Mouse (Mus musculus) ES-E14 (cell line): ENCODE data around the gene Ptprk. TPM values are rescaled to one million over a fixed set of nuclear protein-coding genes. Genes with fewer than 3 reads are reported as not detected.

ENCODE experiments used
- DNase-seq: peaks from one replicate; pipeline ENCODE4 v3.0.0-alpha.2; 2013; ENCODE audit warnings: low read depth, low spot score
- H3K27ac ChIP-seq: 2 replicates; pipeline ENCODE4 v1.5.1; 2012; ENCODE audit warnings: low read depth, mild to moderate bottlenecking, low read length, moderate library complexity, mixed read lengths; ENCODE audit not compliant: poor library complexity, insufficient read depth, severe bottlenecking
- H3K36me3 ChIP-seq: 2 replicates; pipeline ENCODE4 v1.6.1; 2012; ENCODE audit warnings: mild to moderate bottlenecking, low read length, moderate library complexity, mixed read lengths; ENCODE audit not compliant: control insufficient read depth, poor library complexity, insufficient read depth, severe bottlenecking
- H3K4me1 ChIP-seq, 2 experiments: fragments of 150-350 bp in 1 of 2; sonication (generic) in 1 of 2; 2 replicates each; pipeline ENCODE4 v1.6.1; 2012; ENCODE audit warnings: low read length in 2 of 2, mild to moderate bottlenecking in 1 of 2, mixed read lengths in 1 of 2; ENCODE audit not compliant: control insufficient read depth in 2 of 2, insufficient read depth in 2 of 2, poor library complexity in 1 of 2
- H3K4me3 ChIP-seq, 2 experiments: fragments of 150-350 bp in 1 of 2; sonication (generic) in 1 of 2; 2 replicates each; pipeline ENCODE4 v1.5.1; 2012; ENCODE audit warnings: low read length in 2 of 2, low read depth in 1 of 2, mild to moderate bottlenecking in 1 of 2, mixed read lengths in 1 of 2; ENCODE audit not compliant: insufficient read depth in 1 of 2, poor library complexity in 1 of 2, severe bottlenecking in 1 of 2
- H3K9ac ChIP-seq: 2 replicates; pipeline ENCODE4 v1.6.1; 2012; ENCODE audit warnings: low read depth, mild to moderate bottlenecking, low read length, mixed read lengths; ENCODE audit not compliant: poor library complexity, insufficient read depth, severe bottlenecking
- H3K9me3 ChIP-seq: fragments of 150-350 bp; sonication (generic); 2 replicates; pipeline ENCODE4 v1.6.1; 2012; ENCODE audit warnings: low read depth, mild to moderate bottlenecking, low read length; ENCODE audit not compliant: control insufficient read depth, insufficient read depth
- CHD2 ChIP-seq: IDR thresholded peaks from 2 replicates; pipeline ENCODE4 v1.6.1; 2014; ENCODE audit warnings: mild to moderate bottlenecking, low read depth, low read length, inconsistent platforms
- HCFC1 ChIP-seq: IDR thresholded peaks from 2 replicates; pipeline ENCODE4 v1.6.1; 2012; ENCODE audit warnings: low read length, inconsistent platforms, borderline replicate concordance; ENCODE audit not compliant: insufficient read depth
- MAFK ChIP-seq: IDR thresholded peaks from 2 replicates; pipeline ENCODE4 v1.6.1; 2014; ENCODE audit warnings: mild to moderate bottlenecking, low read depth, low read length, inconsistent platforms; ENCODE audit not compliant: insufficient read depth
- ZC3H11A ChIP-seq: IDR thresholded peaks from 2 replicates; pipeline ENCODE4 v1.6.1; 2012; ENCODE audit warnings: low read depth, mild to moderate bottlenecking, inconsistent platforms, low read length, borderline replicate concordance
- ZNF384 ChIP-seq: IDR thresholded peaks from 2 replicates; pipeline ENCODE4 v1.6.1; 2012; ENCODE audit warnings: low read depth, low read length, inconsistent platforms
- in situ Hi-C, 2 experiments: fragments of 600-800 bp; cut with MboI; formaldehyde crosslinking; loops; one replicate each; pipeline ENCODE4 v1.15.1; 2025; ENCODE audit warnings: low sequenced_read_pairs in 2 of 2, inconsistent platforms in 1 of 2; ENCODE audit not compliant: unreplicated experiment in 2 of 2
- total RNA-seq: library from RNA; depleted of rRNA; stranded (reverse); fragments of 300-350 nt; gene quantifications from 2 replicates; pipeline ENCODE4 v1.2.3, GENCODE M21; 2012

Ptprk gene
- total RNA-seq, 1 experiment: 67.0 TPM

DNA sequence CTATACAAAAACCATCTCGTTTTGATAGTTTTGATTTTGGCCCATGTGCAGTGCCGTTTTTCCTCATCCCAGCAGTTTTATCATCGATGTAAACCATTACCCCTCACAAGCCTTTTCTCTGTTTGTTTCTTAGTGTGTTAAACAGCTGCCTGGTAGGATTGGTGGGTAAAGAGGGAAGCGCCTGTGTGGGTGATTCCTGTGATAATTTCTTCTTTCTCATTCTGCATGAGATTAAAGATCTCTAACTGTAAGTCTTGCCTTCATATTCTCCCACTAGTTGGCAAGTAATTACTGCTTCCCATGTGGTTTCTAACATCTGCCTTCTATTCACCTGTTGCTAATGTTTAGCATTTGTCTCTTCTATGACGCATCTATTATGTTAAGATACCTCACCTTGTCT is 116.8 kb downstream of the Ptprk start:
- H3K4me3 ChIP-seq: no peak overlapping the region
- H3K9ac ChIP-seq: no peak overlapping the region
- no peak overlapping the region for H3K27ac ChIP-seq
- H3K9me3 ChIP-seq: no peaks in the 10 kb centered on the region
- TF ChIP-seq HCFC1 (no peak), CHD2 (no peak)
- H3K4me1 ChIP-seq: 0 out of 4 replicates have a peak, but pooled peaks cover 0 to 4% of the 10 kb centered on the region in 2 experiments
- in situ Hi-C loops: no loop called here
- no peak for DNase-seq
- no peaks in the 10 kb centered on the region for H3K36me3 ChIP-seq

- in situ Hi-C loops: no loop called here
- no peak overlapping the region for H3K27ac ChIP-seq
- H3K4me1 ChIP-seq: 0 out of 4 replicates have a peak, but pooled peaks cover 0 to 2% of the 10 kb centered on the region in 2 experiments
- no peak overlapping the region for H3K4me3 ChIP-seq
- no peak for TF ChIP-seq MAFK
- TF ChIP-seq CHD2: no peak
- no peak for TF ChIP-seq ZNF384
- no peak for TF ChIP-seq ZC3H11A
- TF ChIP-seq HCFC1: no peak
- no peak overlapping the region for H3K9ac ChIP-seq
- no peaks in the 10 kb centered on the region for H3K36me3 ChIP-seq
- no peak for DNase-seq
- no peaks in the 10 kb centered on the region for H3K9me3 ChIP-seq
Observed at GRCm38 (mm10) chr10:28193630-28194029, 119.0 kb downstream of the Ptprk start.

DNA sequence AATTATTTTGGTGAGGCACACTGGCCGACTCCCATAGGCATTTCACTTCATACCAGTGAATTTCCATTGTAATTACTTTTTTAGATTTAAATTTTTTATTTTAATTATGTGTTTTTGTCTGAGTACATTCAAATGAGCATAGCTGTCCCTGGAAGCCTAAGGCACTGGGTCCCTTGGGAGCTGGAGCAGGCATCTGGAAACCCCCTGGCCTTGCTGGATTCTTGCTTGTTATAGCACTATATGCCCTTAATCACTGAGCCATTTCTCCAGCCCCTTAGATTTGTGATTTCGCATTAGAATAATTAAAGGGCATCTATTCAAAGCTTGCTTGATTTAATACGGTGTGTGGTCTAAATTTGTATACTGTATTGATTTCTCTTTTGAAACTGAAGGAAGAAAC is 126.0 kb downstream of the Ptprk start:
- H3K9me3 ChIP-seq: no peaks in the 10 kb centered on the region
- H3K4me1 ChIP-seq: no peaks in the 10 kb centered on the region
- DNase-seq: no peak
- TF ChIP-seq ZC3H11A (no peak), CHD2 (no peak), HCFC1 (no peak), MAFK (no peak), ZNF384 (no peak)
- H3K4me3 ChIP-seq: no peak overlapping the region
- in situ Hi-C loops: no loop called here
- H3K36me3 ChIP-seq: no peaks in the 10 kb centered on the region
- no peak overlapping the region for H3K27ac ChIP-seq
- H3K9ac ChIP-seq: no peak overlapping the region

DNA sequence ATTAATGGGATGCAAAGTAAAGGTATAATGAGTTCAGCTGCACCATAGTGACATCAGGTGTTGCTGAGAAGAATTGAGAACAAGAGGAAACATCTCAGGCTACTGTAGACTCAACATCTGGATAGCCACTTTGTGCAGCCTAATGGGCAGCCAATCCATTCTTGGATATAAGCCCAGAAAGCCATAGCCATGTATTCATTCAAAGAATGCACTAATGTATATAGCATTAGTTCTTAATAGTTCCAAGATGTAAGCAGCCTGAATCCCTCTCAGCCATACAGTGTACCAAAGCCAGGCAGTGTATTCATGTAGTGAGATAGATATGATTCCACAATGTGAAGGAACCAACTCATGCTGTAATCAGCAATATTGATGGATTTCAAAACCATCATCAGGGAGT is 134.8 kb downstream of the Ptprk start:
- Histone ChIP-seq H3K27ac (no peak overlapping the region), H3K9me3 (no peaks in the 10 kb centered on the region), H3K9ac (no peak overlapping the region), H3K4me1 (no peaks in the 10 kb centered on the region), H3K36me3 (no peaks in the 10 kb centered on the region), H3K4me3 (no peak overlapping the region)
- in situ Hi-C loops: no loop called here
- DNase-seq: no peak
- TF ChIP-seq CHD2: no peak

- Histone ChIP-seq H3K4me1 (peaks cover 0 to 1% of the 10 kb centered on the region in 2 experiments; a peak in 1 of 4 replicates), H3K36me3 (no peaks in the 10 kb centered on the region), H3K9me3 (no peaks in the 10 kb centered on the region), H3K4me3 (no peak overlapping the region), H3K27ac (no peak overlapping the region), H3K9ac (no peak overlapping the region)
- no peak for TF ChIP-seq MAFK
- no peak for TF ChIP-seq ZNF384
- no peak for TF ChIP-seq ZC3H11A
- TF ChIP-seq CHD2: no peak
- TF ChIP-seq HCFC1: no peak
- no peak for DNase-seq
- in situ Hi-C loops: no loop called here
Observed at GRCm38 (mm10) chr10:28212083-28212482, 137.5 kb downstream of the Ptprk start.
